Comparison of ENCODE assay signal across 16 mouse cellular contexts in the genomic region with DNA sequence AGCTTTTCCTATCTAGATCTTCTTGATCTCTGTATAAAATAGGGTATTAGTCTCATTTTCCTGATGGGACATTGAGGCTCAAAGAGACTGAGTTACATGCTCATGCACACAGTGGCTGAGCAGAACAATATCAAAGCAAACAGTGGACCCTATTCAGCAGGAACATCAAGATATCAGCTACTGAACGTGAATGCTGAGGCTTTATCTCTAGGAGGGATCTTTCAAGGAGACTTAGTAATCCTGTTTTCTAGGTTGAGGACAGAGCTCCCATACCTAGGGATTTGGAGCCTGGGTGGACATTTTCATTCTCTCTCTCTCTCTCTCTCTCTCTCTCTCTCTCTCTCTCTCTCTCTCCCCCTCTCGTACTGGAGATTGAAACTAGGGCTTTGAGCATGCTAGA. TPM values are rescaled to one million over a fixed set of nuclear protein-coding genes. Genes with fewer than 3 reads are reported as not detected.
A peak's percentile ranks its signal among the peaks of the same experiment; 100 is the strongest.
DNase-seq lines count a peak whose midpoint lies in the region; ATAC-seq and TF ChIP-seq lines count a peak whose summit lies in the region.
"Had no signal": no experiment of that assay in that cellular context is flagged by ENCODE, and none has a peak within 500 bp of the region (broad histone marks: within the 10 kb centered on the region; RNA-seq: fewer than 3 reads in every experiment).

No protein-coding gene starts in this region.

- peak overlapping the region; percentile 3; the same call in 1 of the 2 replicates for H3K9ac ChIP-seq in liver, embryonic 12.5 days
- H3K9ac ChIP-seq in liver, postnatal 0 days (replicated peaks): no peak overlapping the region
- no peak overlapping the region for H3K9ac ChIP-seq in CH12.LX (ENCODE audit: insufficient read depth, low read depth)
- H3K9ac ChIP-seq in MEL (ENCODE audit: control insufficient read depth, low read depth, low read length, poor library complexity, severe bottlenecking): peak overlapping the region; percentile 55
- H3K9ac ChIP-seq: embryonic facial prominence, embryonic 13.5 days; embryonic facial prominence, embryonic 15.5 days; forebrain, embryonic 12.5 days had no signal

- TF ChIP-seq EP300 in liver, postnatal 0 days (IDR thresholded peaks at IDR 0.05; ENCODE audit: low read depth): no peak
- TF ChIP-seq EP300 in CH12.LX (IDR thresholded peaks at IDR 0.05; ENCODE audit: low read length) (no peak), MEL (IDR thresholded peaks at IDR 0.05; ENCODE audit: low read depth in 1 of 2, low read length in 2 of 2) (peak in 1 of 2 experiments; percentile 21; a peak in 1 of 4 replicates)

- H3K79me2 ChIP-seq in CH12.LX (replicated peaks; ENCODE audit: control insufficient read depth, extremely low read depth, insufficient read depth, poor library complexity, severe bottlenecking): no peaks in the 10 kb centered on the region
- peaks cover 12% of the 10 kb centered on the region for H3K79me2 ChIP-seq in MEL (ENCODE audit: control insufficient read depth, insufficient read depth, low read length, poor library complexity)

- 0 out of 2 replicates have a peak, but pooled peaks cover 3% of the 10 kb centered on the region for H3K27me3 ChIP-seq in liver, embryonic 12.5 days (replicated peaks)
- H3K27me3 ChIP-seq in liver, postnatal 0 days (ENCODE audit: insufficient read depth, low read length): no peaks in the 10 kb centered on the region
- H3K27me3 ChIP-seq in CH12.LX (replicated peaks) (peaks cover 5% of the 10 kb centered on the region), MEL (ENCODE audit: control insufficient read depth in 1 of 2, insufficient read depth in 2 of 2, low read length in 2 of 2) (no peaks in the 10 kb centered on the region)
- H3K27me3 ChIP-seq: embryonic facial prominence, embryonic 15.5 days; forebrain, embryonic 12.5 days had no signal

- 49% methylated on average over 2 of the region's 2 CpGs for WGBS in liver, embryonic 12.5 days (ENCODE audit: insufficient replicate concordance)
- 52% methylated on average over 2 of the region's 2 CpGs for WGBS in liver, postnatal 0 days (ENCODE audit: insufficient replicate concordance)

- TF ChIP-seq RAD21 in CH12.LX (IDR thresholded peaks at IDR 0.05; ENCODE audit: low read depth, low read length) (no peak), MEL (IDR thresholded peaks at IDR 0.05; ENCODE audit: low read depth, low read length) (no peak)

- TF ChIP-seq POLR2A in CH12.LX (IDR thresholded peaks at IDR 0.05; ENCODE audit: low read depth, low read length): no peak
- no peak for TF ChIP-seq POLR2A in MEL (IDR thresholded peaks at IDR 0.05; ENCODE audit: control insufficient read depth in 1 of 2, insufficient read depth in 1 of 2, low read depth in 1 of 2, low read length in 2 of 2, poor library complexity in 1 of 2)

- DNase-seq in liver, postnatal 0 days: no peak
- DNase-seq in CH12.LX (ENCODE audit: extremely low read depth) (no peak), MEL (ENCODE audit: low read depth, low spot score) (no peak)
- DNase-seq in ovary, postnatal 14 days (ENCODE audit: low spot score): no peak
- DNase-seq: adrenal gland, adult 2 months; adrenal gland, postnatal 25 days; cerebellum, adult 9-11 months had no signal

- no peak overlapping the region for H3K4me3 ChIP-seq in liver, embryonic 12.5 days
- H3K4me3 ChIP-seq in liver, postnatal 0 days (ENCODE audit: low read depth, low read length): no peak overlapping the region
- no peak overlapping the region for H3K4me3 ChIP-seq in CH12.LX (replicated peaks in 1 of 3; ENCODE audit: low read depth in 2 of 3, low read length in 2 of 3, poor library complexity in 1 of 3)
- peak overlapping the region; percentile 17 to 30; a peak in 3 of 4 replicates for H3K4me3 ChIP-seq in MEL (ENCODE audit: control insufficient read depth in 1 of 2, insufficient read depth in 1 of 2, low read depth in 2 of 2, low read length in 2 of 2)
- H3K4me3 ChIP-seq: embryonic facial prominence, embryonic 13.5 days; embryonic facial prominence, embryonic 15.5 days; erythroblast, embryonic 14.5 days; forebrain, embryonic 12.5 days had no signal

- H3K36me3 ChIP-seq in liver, embryonic 12.5 days: peaks cover 4% of the 10 kb centered on the region
- H3K36me3 ChIP-seq in liver, postnatal 0 days (replicated peaks; ENCODE audit: insufficient read depth, low read length): no peaks in the 10 kb centered on the region
- no peaks in the 10 kb centered on the region for H3K36me3 ChIP-seq in CH12.LX (replicated peaks in 1 of 2; ENCODE audit: control insufficient read depth in 1 of 2, insufficient read depth in 1 of 2, low read length in 1 of 2)
- peaks cover 0 to 33% of the 10 kb centered on the region in 2 experiments; a peak in 2 of 4 replicates for H3K36me3 ChIP-seq in MEL (ENCODE audit: control insufficient read depth in 1 of 2, insufficient read depth in 2 of 2, low read length in 2 of 2)
- H3K36me3 ChIP-seq: embryonic facial prominence, embryonic 13.5 days; embryonic facial prominence, embryonic 15.5 days; forebrain, embryonic 10.5 days; forebrain, embryonic 12.5 days had no signal

- no peak overlapping the region for H3K27ac ChIP-seq in liver, embryonic 12.5 days
- no peak overlapping the region for H3K27ac ChIP-seq in liver, postnatal 0 days (ENCODE audit: low read depth)
- H3K27ac ChIP-seq in CH12.LX (ENCODE audit: insufficient read depth, low read depth) (no peak overlapping the region), MEL (ENCODE audit: control insufficient read depth, low read depth, low read length) (no peak overlapping the region)
- H3K27ac ChIP-seq: embryonic facial prominence, embryonic 13.5 days; embryonic facial prominence, embryonic 15.5 days; forebrain, embryonic 12.5 days had no signal

- no peaks in the 10 kb centered on the region for H3K9me3 ChIP-seq in liver, embryonic 12.5 days (replicated peaks)
- H3K9me3 ChIP-seq in liver, postnatal 0 days (ENCODE audit: low read length): no peaks in the 10 kb centered on the region
- H3K9me3 ChIP-seq in CH12.LX (replicated peaks; ENCODE audit: low read length): no peaks in the 10 kb centered on the region
- H3K9me3 ChIP-seq in MEL (replicated peaks; ENCODE audit: insufficient read depth, low read length): no peaks in the 10 kb centered on the region
- H3K9me3 ChIP-seq: embryonic facial prominence, embryonic 13.5 days; embryonic facial prominence, embryonic 15.5 days; forebrain, embryonic 10.5 days; forebrain, embryonic 12.5 days; G1E had no signal

- TF ChIP-seq CTCF in liver, postnatal 0 days (IDR thresholded peaks at IDR 0.05; ENCODE audit: low read depth): no peak
- TF ChIP-seq CTCF in CH12.LX (conservative IDR thresholded peaks at IDR 0.05 in 1 of 2, IDR thresholded peaks at IDR 0.05 in 1 of 2; ENCODE audit: low read depth in 2 of 2, low read length in 2 of 2) (no peak), MEL (IDR thresholded peaks at IDR 0.05 in 2 of 3, conservative IDR thresholded peaks at IDR 0.05 in 1 of 3; ENCODE audit: control insufficient read depth in 1 of 3, insufficient read depth in 1 of 3, low read depth in 2 of 3, low read length in 3 of 3, poor library complexity in 1 of 3, severe bottlenecking in 1 of 3) (no peak)

- dilution Hi-C loops in CH12.LX (cut with MboI; ENCODE audit: extremely low pct_ligation_motif_present, extremely low pct_unique_long_range_greater_than_20kb, low sequenced_read_pairs): no loop called here

- ATAC-seq in liver, embryonic 12.5 days: no peak
- no peak for ATAC-seq in liver, postnatal 0 days
- ATAC-seq: forebrain, embryonic 14.5 days; forebrain, embryonic 16.5 days had no signal

- in situ Hi-C loops in CH12.LX (cut with MboI; ENCODE audit: low pct_ligation_motif_present, low pct_unique_long_range_greater_than_20kb, low sequenced_read_pairs): no loop called here

- H3K4me1 ChIP-seq in liver, embryonic 12.5 days: peaks cover 48% of the 10 kb centered on the region
- H3K4me1 ChIP-seq in liver, postnatal 0 days (ENCODE audit: insufficient read depth): peaks cover 16% of the 10 kb centered on the region
- H3K4me1 ChIP-seq in CH12.LX (ENCODE audit: control insufficient read depth in 1 of 2, insufficient read depth in 2 of 2) (peaks cover 5 to 20% of the 10 kb centered on the region in 2 experiments; a peak in 2 of 4 replicates), MEL (ENCODE audit: control insufficient read depth in 1 of 2, insufficient read depth in 2 of 2, low read length in 2 of 2) (peaks cover 24 to 34% of the 10 kb centered on the region in 2 experiments)

- H3K4me2 ChIP-seq in liver, embryonic 12.5 days: no peak overlapping the region
- no peak overlapping the region for H3K4me2 ChIP-seq in liver, postnatal 0 days (ENCODE audit: low read depth, low read length)
- peak overlapping the region; percentile 82; the same call in 1 of the 2 replicates for H3K4me2 ChIP-seq in CH12.LX (ENCODE audit: insufficient read depth, low read depth, poor library complexity, severe bottlenecking)
- H3K4me2 ChIP-seq: embryonic facial prominence, embryonic 15.5 days had no signal

TF ChIP-seq in CH12.LX, 34 proteins besides CTCF, POLR2A, EP300 and RAD21 (continues in another document):
- TF ChIP-seq GABPA (IDR thresholded peaks at IDR 0.05; ENCODE audit: insufficient replicate concordance, low read depth, low read length) (no peak), CHD1 (IDR thresholded peaks at IDR 0.05; ENCODE audit: low read depth, low read length) (no peak), JUND (conservative IDR thresholded peaks at IDR 0.05; ENCODE audit: low read depth, low read length) (no peak)

TF ChIP-seq in MEL, 35 proteins besides CTCF, POLR2A, EP300 and RAD21 (continues in another document):
- TF ChIP-seq GATA1 (IDR thresholded peaks at IDR 0.05; ENCODE audit: low read depth, low read length) (peak; percentile 58), ZNF384 (IDR thresholded peaks at IDR 0.05; ENCODE audit: low read depth, low read length) (no peak), JUND (IDR thresholded peaks at IDR 0.05; ENCODE audit: low read depth, low read length) (peak; percentile 76; the same call in 1 of the 2 replicates)

RNA-seq across cellular contexts. Expression of a gene that starts 3.1 kb away (rescaled TPM):
- 110 TPM in 2 replicates for polyA plus RNA-seq in liver, embryonic 12.5 days (2016; fragmentation: Nextera tagmentation; extraction: Ambion mirVana)
- 40.7 and 46.3 TPM in 2 replicates for polyA plus RNA-seq in liver, postnatal 0 days (2015; fragmentation: Nextera tagmentation; extraction: Ambion mirVana)
- total RNA-seq in CH12.LX (2012; rRNA removed) (43.8 and 44.2 TPM in 2 replicates), CH12.LX (2014; rRNA removed) (31.2 and 38.6 TPM in 2 replicates), MEL (2012; rRNA removed) (55.1 and 60.1 TPM in 2 replicates)
- polyA plus RNA-seq in CH12.LX (2012; ENCODE audit: insufficient read length, low read depth) (51.5 and 57.8 TPM in 2 replicates), MEL (2012; ENCODE audit: insufficient read depth in 1 of 2, insufficient read length in 2 of 2, low read depth in 1 of 2, low replicate concordance in 2 of 2, missing spikeins in 1 of 2) (10 to 100 TPM in 1 of 2 experiments, not detected in 1; 79.3 TPM)

RNA-seq across cellular contexts. Expression of a gene that starts 35.7 kb away (rescaled TPM):
- 0.66 and 0.73 TPM in 2 replicates for polyA plus RNA-seq in liver, embryonic 12.5 days (2016; fragmentation: Nextera tagmentation; extraction: Ambion mirVana)
- 0.16 and 0.18 TPM in 2 replicates for polyA plus RNA-seq in liver, postnatal 0 days (2015; fragmentation: Nextera tagmentation; extraction: Ambion mirVana)
- total RNA-seq in CH12.LX (2012; rRNA removed) (not detected in 2 replicates), CH12.LX (2014; rRNA removed) (not detected in 2 replicates), MEL (2012; rRNA removed) (not detected in 2 replicates)
- polyA plus RNA-seq in CH12.LX (2012; ENCODE audit: insufficient read length, low read depth) (0.06 and 0.08 TPM in 2 replicates), MEL (2012; ENCODE audit: insufficient read depth in 1 of 2, insufficient read length in 2 of 2, low read depth in 1 of 2, low replicate concordance in 2 of 2, missing spikeins in 1 of 2) (under 1 TPM in 1 of 2 experiments, not detected in 1; 0.03 TPM)

Comparison
In these comparisons a context has a peak if more than half of its experiments do, and no peak if none do; other contexts are left out.
1. H3K9ac ChIP-seq: peak in liver, embryonic 12.5 days (single experiment) and MEL (single experiment); none in liver, postnatal 0 days (single experiment) and CH12.LX (single experiment).
2. H3K4me3 ChIP-seq: peak in MEL (2 of 2); none in liver, embryonic 12.5 days (single experiment), liver, postnatal 0 days (single experiment) and CH12.LX (0 of 3).